Mouse (Mus musculus) liver, embryonic 14.5 days (tissue): ENCODE data around the gene Tex2.

Source experiments
- CTCF ChIP-seq: IDR thresholded peaks from 2 replicates; pipeline ENCODE4 v1.5.1; 2016; ENCODE audit warnings: antibody characterized with exemption, low read depth, control low read depth
- EP300 ChIP-seq: IDR thresholded peaks from 2 replicates; pipeline ENCODE4 v1.6.1; 2016; ENCODE audit warnings: antibody characterized with exemption, low read depth

GRCm38 (mm10) chr11:106503425-106503717, 109.9 kb downstream of the Tex2 start:
- TF ChIP-seq CTCF (no peak), EP300 (no peak)
